Mouse (Mus musculus) liver, embryonic 12.5 days (tissue): Measurements from ENCODE around the gene N4bp2. TPM values are rescaled to one million over a fixed set of nuclear protein-coding genes. Genes with fewer than 3 reads are reported as not detected.
"Not testable (repeated sequence)": the region's sequence is repeated elsewhere in the genome, so short reads cannot be mapped to it uniquely, and the experiment has no call there.

Source experiments
- ATAC-seq: fragments of 200-750 bp; cut with Nextera tagmentation; 2 replicates; pipeline ENCODE4 v1.8.0; 2017; ENCODE audit warnings: moderate number of reproducible peaks, mild to moderate bottlenecking, moderate library complexity
- H3K27ac ChIP-seq: fragments of 300-500 bp; sonication (generic); 2 replicates; pipeline ENCODE4 v1.5.1; 2016; ENCODE audit warnings: mild to moderate bottlenecking
- H3K27me3 ChIP-seq: fragments of 300-500 bp; sonication (generic); replicated peaks from 2 replicates; pipeline ENCODE4 v1.6.1; 2016; ENCODE audit warnings: mild to moderate bottlenecking, moderate library complexity
- H3K36me3 ChIP-seq: fragments of 300-500 bp; sonication (generic); 2 replicates; pipeline ENCODE4 v1.6.1; 2016; ENCODE audit warnings: mild to moderate bottlenecking, moderate library complexity
- H3K4me1 ChIP-seq: fragments of 300-500 bp; sonication (generic); 2 replicates; pipeline ENCODE4 v1.6.1; 2016
- H3K4me2 ChIP-seq: fragments of 300-500 bp; sonication (generic); 2 replicates; pipeline ENCODE4 v1.6.1; 2016; ENCODE audit warnings: mild to moderate bottlenecking, moderate library complexity
- H3K4me3 ChIP-seq: fragments of 300-500 bp; sonication (generic); 2 replicates; pipeline ENCODE4 v1.5.1; 2016; ENCODE audit warnings: mild to moderate bottlenecking, moderate library complexity
- H3K9ac ChIP-seq: fragments of 300-500 bp; sonication (generic); 2 replicates; pipeline ENCODE4 v1.6.1; 2016; ENCODE audit warnings: mild to moderate bottlenecking, moderate library complexity
- H3K9me3 ChIP-seq: fragments of 300-500 bp; sonication (generic); replicated peaks from 2 replicates; pipeline ENCODE4 v1.6.1; 2016; ENCODE audit warnings: mild to moderate bottlenecking, moderate library complexity
- WGBS: fragments of 180-500 bp; shearing (Covaris S2); methylation state at CpG from one replicate; pipeline ENCODE4 v1.1.7; 2016; ENCODE audit not compliant: insufficient replicate concordance; 5-methylcytosine and 5-hydroxymethylcytosine counted together
- polyA plus RNA-seq: library from polyadenylated mRNA; unstranded; fragments of >200 nt; fragmentation: Nextera tagmentation; extraction: Ambion mirVana; gene quantifications from 2 replicates; pipeline ENCODE4 v1.2.1, GENCODE M21; 2016

Gene N4bp2
- polyA plus RNA-seq, 1 experiment from 2014 or later: 18.5 TPM

DNA sequence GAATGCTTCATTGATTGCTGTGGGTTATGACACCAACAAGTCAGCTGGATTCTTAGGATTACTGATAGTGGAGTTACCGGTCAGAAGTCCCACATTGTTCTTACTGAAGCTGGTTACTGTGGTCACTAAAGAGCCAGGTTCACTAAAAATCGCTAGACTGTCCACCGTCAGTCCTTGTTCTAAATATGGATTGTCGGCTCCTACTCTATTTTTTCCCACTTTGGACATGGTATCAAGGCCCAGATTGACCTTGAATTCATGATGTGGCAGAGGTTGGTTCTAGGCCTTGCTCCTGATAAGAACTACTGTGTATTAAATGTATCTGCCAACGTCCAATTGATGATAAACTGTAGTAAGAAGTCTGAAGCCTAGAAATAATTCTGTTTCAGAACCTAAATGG, 4.7 kb downstream of the N4bp2 start:
- H3K27me3 ChIP-seq: no peaks in the 10 kb centered on the region
- no peak overlapping the region for H3K9ac ChIP-seq
- no peaks in the 10 kb centered on the region for H3K9me3 ChIP-seq
- H3K4me1 ChIP-seq: peaks cover 18% of the 10 kb centered on the region
- no peak overlapping the region for H3K4me2 ChIP-seq
- H3K4me3 ChIP-seq: no peak overlapping the region
- H3K36me3 ChIP-seq: peaks cover 25% of the 10 kb centered on the region
- WGBS: 81% methylated on average over 5 of the region's 5 CpGs
- no peak for ATAC-seq
- H3K27ac ChIP-seq: no peak overlapping the region

DNA sequence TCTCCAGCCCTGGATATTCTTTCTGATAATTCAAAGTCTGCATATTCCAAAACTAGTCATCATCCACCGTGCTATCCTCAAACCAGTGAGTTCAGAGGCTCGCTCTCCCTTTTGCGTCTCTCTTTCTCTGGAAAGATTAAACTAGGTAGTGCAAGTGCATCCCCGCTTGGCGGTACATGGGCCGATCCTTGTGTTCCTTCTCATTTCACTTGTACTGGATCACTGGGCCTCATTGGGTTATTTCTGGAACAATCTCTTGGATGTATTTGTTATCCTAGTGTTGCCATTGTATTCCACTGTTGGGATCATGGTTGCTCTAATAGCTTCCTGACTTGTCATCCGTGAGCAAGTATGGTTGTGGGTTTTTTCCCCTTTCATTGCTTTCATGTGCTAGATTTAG, 6.7 kb downstream of the N4bp2 start:
- no peaks in the 10 kb centered on the region for H3K27me3 ChIP-seq
- no peak overlapping the region for H3K4me2 ChIP-seq
- H3K4me3 ChIP-seq: no peak overlapping the region
- H3K4me1 ChIP-seq: peaks cover 17% of the 10 kb centered on the region
- WGBS: 94% methylated on average over 7 of the region's 7 CpGs
- ATAC-seq: no peak
- H3K9me3 ChIP-seq: no peaks in the 10 kb centered on the region
- H3K27ac ChIP-seq: no peak overlapping the region
- H3K36me3 ChIP-seq: peaks cover 32% of the 10 kb centered on the region
- H3K9ac ChIP-seq: no peak overlapping the region

DNA sequence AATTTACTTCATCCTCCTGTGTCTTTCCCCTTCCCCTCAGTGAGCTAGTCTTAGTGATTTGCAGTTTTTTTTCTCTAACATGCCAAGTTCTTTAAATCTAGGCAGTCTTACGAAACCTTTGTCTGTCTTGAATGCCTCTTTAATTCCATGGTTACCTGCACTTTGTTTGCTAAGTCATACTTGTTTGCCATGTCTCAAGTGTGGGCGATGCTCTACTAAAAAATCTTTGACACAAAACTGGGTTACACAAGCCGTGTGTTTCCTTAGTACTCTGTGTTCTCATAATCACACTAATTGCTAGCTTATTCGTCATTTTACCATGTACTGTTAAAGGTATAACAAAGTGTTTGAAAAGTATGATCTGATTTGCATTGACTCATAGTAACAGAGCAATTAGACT, 7.2 kb downstream of the N4bp2 start:
- ATAC-seq: no peak
- 88% methylated on average over 4 of the region's 4 CpGs for WGBS

DNA sequence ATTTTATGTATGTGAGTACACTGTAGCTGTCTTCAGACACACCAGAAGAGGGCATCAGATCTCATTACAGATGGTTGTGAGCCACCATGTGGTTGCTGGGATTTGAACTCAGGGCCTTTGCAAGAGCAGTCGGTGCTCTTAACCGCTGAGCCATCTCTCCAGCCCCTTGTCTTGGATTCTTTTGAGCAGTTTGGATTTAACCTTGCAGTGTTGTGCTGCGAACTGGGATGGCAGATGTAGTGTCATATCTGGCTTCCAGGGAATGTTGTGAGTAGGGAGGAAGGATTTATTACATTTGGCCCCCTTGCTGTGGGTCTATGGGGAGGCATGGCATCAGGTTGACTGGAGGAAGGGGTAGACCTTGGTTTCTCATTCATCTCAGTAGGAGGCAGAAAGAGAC, 10.6 kb downstream of the N4bp2 start:
- peaks cover 51% of the 10 kb centered on the region for H3K36me3 ChIP-seq
- not testable (repeated sequence) for H3K4me1 ChIP-seq, H3K4me2 ChIP-seq, ATAC-seq, H3K27me3 ChIP-seq, H3K9ac ChIP-seq, H3K27ac ChIP-seq, H3K4me3 ChIP-seq, H3K9me3 ChIP-seq
- WGBS: 89% methylated on average over 3 of the region's 3 CpGs

More for the DNA sequence above, 7.2 kb downstream of the N4bp2 start:
- Histone ChIP-seq H3K27me3 (no peaks in the 10 kb centered on the region), H3K9me3 (no peaks in the 10 kb centered on the region), H3K4me3 (no peak overlapping the region), H3K9ac (no peak overlapping the region), H3K4me2 (no peak overlapping the region), H3K36me3 (peaks cover 36% of the 10 kb centered on the region), H3K4me1 (peaks cover 14% of the 10 kb centered on the region), H3K27ac (no peak overlapping the region)

DNA sequence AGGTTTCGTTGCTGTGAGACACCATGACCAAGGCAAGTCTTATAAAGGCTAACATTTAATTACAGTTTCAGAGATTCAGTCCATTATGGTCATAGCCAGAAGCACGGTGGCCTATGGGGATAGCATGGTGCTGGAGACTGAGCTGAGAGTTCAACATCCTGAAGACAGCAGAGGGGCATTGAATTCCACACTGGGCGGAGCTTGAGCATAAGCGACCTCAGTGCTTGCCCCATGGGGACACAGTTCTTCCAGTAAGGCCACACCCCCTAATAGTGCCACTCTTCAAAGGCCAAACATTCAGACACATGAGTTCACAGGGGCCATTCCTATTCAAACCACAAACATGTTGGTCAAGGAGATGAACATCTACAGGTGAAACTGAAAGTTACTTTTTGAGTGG, 12.8 kb downstream of the N4bp2 start:
- Histone ChIP-seq H3K27ac (no peak overlapping the region), H3K4me1 (no peaks in the 10 kb centered on the region), H3K27me3 (no peaks in the 10 kb centered on the region), H3K9me3 (no peaks in the 10 kb centered on the region), H3K4me2 (no peak overlapping the region), H3K36me3 (peaks cover 66% of the 10 kb centered on the region), H3K9ac (no peak overlapping the region), H3K4me3 (no peak overlapping the region)
- no peak for ATAC-seq
- WGBS: 77% methylated on average over 4 of the region's 4 CpGs

DNA sequence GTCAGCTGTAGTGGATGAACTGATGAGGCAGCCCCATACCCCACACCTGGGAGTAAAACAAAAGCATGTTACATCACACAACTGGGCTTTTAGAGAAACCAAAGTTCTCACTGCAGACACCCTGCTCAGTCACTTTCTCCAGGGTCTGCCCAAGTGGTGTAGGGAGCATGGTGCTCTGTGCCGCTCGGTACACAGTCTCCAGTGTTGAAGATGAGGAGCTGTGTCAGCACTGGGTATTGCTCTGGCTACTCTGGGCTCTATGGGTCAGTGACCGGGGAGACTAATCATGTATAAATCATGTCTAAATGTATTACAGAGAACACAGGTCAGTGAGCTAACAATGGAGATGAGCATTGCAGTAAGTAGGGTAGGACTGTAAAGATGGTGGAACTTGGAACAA, 13.6 kb downstream of the N4bp2 start:
- Histone ChIP-seq H3K27ac (no peak overlapping the region), H3K27me3 (no peaks in the 10 kb centered on the region), H3K36me3 (peaks cover 68% of the 10 kb centered on the region), H3K9me3 (no peaks in the 10 kb centered on the region), H3K4me2 (no peak overlapping the region), H3K4me1 (no peaks in the 10 kb centered on the region), H3K9ac (no peak overlapping the region), H3K4me3 (no peak overlapping the region)
- 89% methylated on average over 3 of the region's 3 CpGs for WGBS
- no peak for ATAC-seq

DNA sequence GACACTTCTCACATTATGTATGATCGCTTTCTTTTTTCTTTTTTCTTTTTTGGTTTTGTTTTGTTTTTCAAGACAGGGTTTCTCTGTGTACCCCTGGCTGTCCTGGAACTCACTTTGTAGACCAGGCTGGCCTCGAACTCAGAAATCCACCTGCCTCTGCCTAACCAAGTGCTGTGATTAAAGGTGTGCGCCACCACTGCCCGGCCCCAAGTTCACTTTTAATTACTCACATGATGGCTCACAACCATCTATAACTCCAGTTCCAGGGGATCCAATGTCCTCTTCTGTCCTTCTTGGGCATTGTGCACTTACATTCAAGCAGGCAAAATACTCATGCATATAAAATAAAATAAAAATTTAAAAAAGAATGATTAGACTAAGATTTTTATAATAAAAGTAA, 15.7 kb downstream of the N4bp2 start:
- H3K9ac ChIP-seq, ATAC-seq, H3K27ac ChIP-seq, H3K9me3 ChIP-seq, H3K4me1 ChIP-seq, H3K4me3 ChIP-seq, H3K4me2 ChIP-seq, H3K27me3 ChIP-seq: not testable (repeated sequence)
- H3K36me3 ChIP-seq: peaks cover 70% of the 10 kb centered on the region
- 87% methylated on average over 4 of the region's 4 CpGs for WGBS

DNA sequence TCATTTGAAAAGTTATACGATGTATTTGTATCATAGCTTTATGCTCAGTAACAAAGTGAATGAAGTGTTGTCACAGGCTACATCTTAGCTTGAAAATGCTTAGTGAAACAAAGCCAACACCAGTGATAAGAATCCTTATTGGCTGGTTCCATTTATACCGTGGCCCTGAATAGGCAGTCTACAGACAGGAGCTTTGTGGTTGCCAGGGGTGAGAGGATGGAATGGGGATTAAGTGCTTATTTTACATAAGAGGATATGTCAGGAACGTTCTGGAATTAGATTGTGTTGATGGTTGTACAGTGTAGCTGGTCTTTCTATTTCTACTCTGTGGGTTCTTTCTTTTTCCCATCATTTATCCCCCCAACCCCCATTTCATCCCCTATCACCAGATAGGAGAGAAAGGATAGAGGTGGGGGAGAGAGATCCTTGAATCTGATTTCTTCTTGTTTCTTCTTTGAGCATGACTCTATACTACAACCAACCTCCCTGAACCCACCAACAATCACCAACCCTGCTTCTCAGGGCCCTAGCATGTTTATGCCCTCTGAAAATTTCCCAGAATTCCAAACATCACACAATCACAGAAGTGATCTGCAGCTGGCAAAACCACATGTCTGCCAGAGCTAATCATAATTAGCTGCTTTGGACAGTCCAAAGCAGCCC, 16.2 kb downstream of the N4bp2 start:
- 82% methylated on average over 3 of the region's 3 CpGs for WGBS
- Histone ChIP-seq H3K9ac (no peak overlapping the region), H3K4me2 (no peak overlapping the region), H3K4me1 (no peaks in the 10 kb centered on the region), H3K27ac (no peak overlapping the region), H3K36me3 (peaks cover 70% of the 10 kb centered on the region), H3K27me3 (no peaks in the 10 kb centered on the region), H3K9me3 (no peaks in the 10 kb centered on the region), H3K4me3 (no peak overlapping the region)
- ATAC-seq: no peak

DNA sequence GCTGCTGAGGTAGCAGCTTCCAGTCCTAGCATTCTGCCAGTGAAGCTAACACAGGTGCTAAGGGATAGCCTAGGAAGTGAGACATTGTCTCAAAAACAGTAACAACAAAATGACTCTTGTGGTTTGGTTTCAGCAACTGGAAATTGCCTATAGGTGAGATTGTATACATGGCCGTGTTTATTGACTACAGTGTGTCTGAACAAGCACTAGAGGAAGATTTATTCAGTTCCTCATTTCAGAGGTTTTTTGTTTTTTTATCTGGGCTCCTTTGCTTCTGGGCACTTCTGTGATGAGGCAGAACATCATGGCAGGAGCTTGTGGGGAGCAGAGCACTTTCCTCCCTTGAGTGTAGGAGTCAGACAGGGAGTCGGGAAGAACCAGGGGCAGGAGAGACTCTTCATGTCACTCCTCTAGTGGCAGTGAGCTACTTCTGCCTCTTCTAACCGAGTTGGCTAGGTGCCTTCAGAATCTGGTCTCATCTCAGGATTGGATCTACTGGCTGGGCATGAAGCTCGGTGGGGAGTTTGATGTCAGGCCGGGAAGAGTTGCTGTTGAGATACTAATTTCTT, 17.9 kb downstream of the N4bp2 start:
- no peaks in the 10 kb centered on the region for H3K4me1 ChIP-seq
- no peak overlapping the region for H3K4me2 ChIP-seq
- no peak overlapping the region for H3K27ac ChIP-seq
- H3K4me3 ChIP-seq: no peak overlapping the region
- no peaks in the 10 kb centered on the region for H3K9me3 ChIP-seq
- H3K27me3 ChIP-seq: no peaks in the 10 kb centered on the region
- no peak for ATAC-seq
- H3K36me3 ChIP-seq: peaks cover 72% of the 10 kb centered on the region
- no peak overlapping the region for H3K9ac ChIP-seq
- 74% methylated on average over 5 of the region's 5 CpGs for WGBS

DNA sequence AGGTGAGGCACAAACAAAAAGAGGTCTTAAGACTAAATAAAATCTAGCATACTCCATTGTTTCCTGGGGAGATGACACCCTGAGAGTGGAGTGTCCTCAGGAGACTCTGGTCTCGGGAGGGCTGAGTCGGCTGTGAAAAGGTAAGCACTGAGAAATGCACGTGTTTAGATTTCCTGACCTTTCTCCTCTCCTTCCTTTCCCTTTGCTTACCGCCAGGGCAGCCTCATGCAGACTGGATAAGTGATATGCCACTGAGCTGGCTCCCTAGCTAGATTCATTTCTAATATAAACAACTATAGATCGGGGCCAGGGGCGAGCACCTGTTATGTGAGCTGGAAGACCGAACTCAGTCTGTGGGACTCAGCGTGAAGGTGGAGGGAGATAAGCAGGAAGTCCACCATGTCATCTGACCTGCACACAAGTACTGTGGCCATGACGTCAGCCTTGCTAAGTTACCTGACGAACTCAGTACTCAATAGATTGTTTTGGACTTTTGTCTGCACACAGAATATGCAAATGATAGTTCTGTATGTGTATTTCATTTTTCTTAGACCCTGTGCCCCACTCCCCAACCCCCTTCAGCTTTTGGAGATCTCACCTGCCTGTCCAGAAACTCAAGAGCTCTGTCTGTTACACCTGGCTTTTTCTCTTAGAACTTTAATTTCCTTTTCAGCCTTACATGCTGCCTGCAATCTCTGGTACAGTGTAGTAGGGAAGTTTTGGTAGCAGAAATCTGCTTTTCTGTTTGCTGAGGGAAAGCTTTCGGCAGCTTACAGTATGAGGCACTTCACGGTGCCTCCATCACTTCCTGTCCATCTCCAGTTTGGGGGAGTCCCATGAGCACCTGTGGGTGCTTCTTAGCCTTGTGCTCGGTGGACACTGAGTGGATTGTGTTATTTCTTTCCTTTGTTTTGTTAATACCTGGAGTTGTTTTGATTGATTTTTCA, 18.7 kb downstream of the N4bp2 start:
- Histone ChIP-seq H3K4me3 (no peak overlapping the region), H3K27me3 (no peaks in the 10 kb centered on the region), H3K9me3 (no peaks in the 10 kb centered on the region), H3K27ac (no peak overlapping the region), H3K9ac (no peak overlapping the region), H3K4me1 (no peaks in the 10 kb centered on the region), H3K4me2 (no peak overlapping the region), H3K36me3 (peaks cover 69% of the 10 kb centered on the region)
- ATAC-seq: no peak
- 80% methylated on average over 13 of the region's 13 CpGs for WGBS

DNA sequence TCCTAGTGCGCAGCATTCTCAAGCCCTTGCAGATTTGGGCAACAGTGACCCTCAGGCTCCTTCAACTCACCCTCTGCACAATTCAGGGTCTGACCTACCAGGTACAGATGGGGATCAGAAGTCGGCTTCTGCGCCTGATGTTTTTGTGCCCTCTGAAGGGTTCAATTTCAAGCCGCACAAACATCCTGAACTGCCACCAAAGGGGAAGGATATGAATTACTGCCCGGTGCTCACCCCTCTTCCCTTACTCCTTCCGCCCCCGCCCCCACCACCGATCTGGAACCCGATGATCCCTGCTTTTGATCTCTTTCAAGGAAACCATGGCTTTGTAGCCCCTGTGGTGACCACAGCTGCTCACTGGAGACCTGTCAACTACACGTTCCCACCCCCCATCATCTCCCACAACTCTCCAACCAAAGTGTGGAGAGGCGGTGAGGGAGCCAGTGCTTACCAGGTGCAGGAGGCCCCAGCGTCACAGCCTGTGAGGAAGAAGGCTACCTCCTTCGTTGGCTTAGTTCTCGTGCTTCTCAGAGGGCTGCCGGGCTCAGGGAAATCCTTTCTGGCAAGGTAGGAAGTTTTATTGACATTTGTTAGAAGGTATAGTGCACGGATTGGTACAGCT, 27.4 kb downstream of the N4bp2 start:
- no peak for ATAC-seq
- H3K9ac ChIP-seq: no peak overlapping the region
- H3K36me3 ChIP-seq: peaks cover 71% of the 10 kb centered on the region
- H3K4me2 ChIP-seq: no peak overlapping the region
- H3K4me3 ChIP-seq: no peak overlapping the region
- 0 out of 2 replicates have a peak overlapping the region, but pooled peaks have one; percentile 14 for H3K27ac ChIP-seq
- no peaks in the 10 kb centered on the region for H3K27me3 ChIP-seq
- peaks cover 15% of the 10 kb centered on the region for H3K4me1 ChIP-seq
- WGBS: 71% methylated on average over 16 of the region's 16 CpGs
- H3K9me3 ChIP-seq: no peaks in the 10 kb centered on the region

DNA sequence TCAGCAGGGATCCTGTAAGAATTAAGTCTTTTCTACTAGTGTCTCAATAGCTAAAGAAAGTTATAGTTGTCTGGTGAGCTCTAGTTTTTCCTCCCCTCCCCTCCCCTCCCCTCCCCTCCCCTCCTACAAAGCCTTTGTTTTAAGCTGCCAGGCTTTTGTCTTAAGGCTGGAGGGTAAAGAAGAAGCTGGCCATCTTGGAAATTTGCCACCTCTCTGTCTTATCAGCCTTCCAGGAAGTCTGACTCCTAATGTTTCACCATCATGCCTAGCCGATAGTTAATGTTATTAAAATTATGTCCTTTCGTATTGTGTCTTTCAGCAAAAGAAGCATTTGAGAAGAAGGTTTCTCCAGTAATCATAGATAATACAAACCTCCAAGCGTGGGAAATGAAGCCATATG, 30.9 kb downstream of the N4bp2 start:
- no peak for ATAC-seq
- H3K9ac ChIP-seq: no peak overlapping the region
- H3K36me3 ChIP-seq: peaks cover 79% of the 10 kb centered on the region
- no peaks in the 10 kb centered on the region for H3K9me3 ChIP-seq
- no peak overlapping the region for H3K4me3 ChIP-seq
- WGBS: 74% methylated on average over 3 of the region's 3 CpGs
- H3K27me3 ChIP-seq: no peaks in the 10 kb centered on the region
- H3K27ac ChIP-seq: peak overlapping the region; percentile 69; the same call in 1 of the 2 replicates
- no peak overlapping the region for H3K4me2 ChIP-seq
- peaks cover 20% of the 10 kb centered on the region for H3K4me1 ChIP-seq
